Mouse (Mus musculus): ENCODE data around the gene Dab2ip. TPM values are rescaled to one million over a fixed set of nuclear protein-coding genes. Genes with fewer than 3 reads are reported as not detected.

Dab2ip gene
- total RNA-seq, 2 experiments from 2014 or later = 155 to 169 TPM

GRCm38 (mm10) chr2:35692272-35692900, 134.3 kb downstream of the Dab2ip start:
- intact Hi-C loops (cut with DNase I) = no loop called here
- no peak for DNase-seq (ENCODE audit: low spot score in 2 of 2)

- intact Hi-C loops (cut with DNase I) = no loop called here
- no peak for DNase-seq (ENCODE audit: low spot score in 2 of 2)
Measured at GRCm38 (mm10) chr2:35693037-35693436, 135.0 kb downstream of the Dab2ip start.

GRCm38 (mm10) chr2:35694111-35694510, 136.0 kb downstream of the Dab2ip start:
- intact Hi-C loops (cut with DNase I) = no loop called here

GRCm38 (mm10) chr2:35696193-35696541, 138.1 kb downstream of the Dab2ip start:
- intact Hi-C loops (cut with DNase I) = no loop called here
- peak in 1 of 2 experiments; percentile 63 for DNase-seq (ENCODE audit: low spot score in 2 of 2)

More at GRCm38 (mm10) chr2:35694111-35694510, 136.0 kb downstream of the Dab2ip start:
- no peak for DNase-seq (ENCODE audit: low spot score in 2 of 2)

GRCm38 (mm10) chr2:35696542-35697391, 138.7 kb downstream of the Dab2ip start:
- intact Hi-C loops (cut with DNase I) = no loop called here
- DNase-seq (ENCODE audit: low spot score in 2 of 2) = no peak

DNA sequence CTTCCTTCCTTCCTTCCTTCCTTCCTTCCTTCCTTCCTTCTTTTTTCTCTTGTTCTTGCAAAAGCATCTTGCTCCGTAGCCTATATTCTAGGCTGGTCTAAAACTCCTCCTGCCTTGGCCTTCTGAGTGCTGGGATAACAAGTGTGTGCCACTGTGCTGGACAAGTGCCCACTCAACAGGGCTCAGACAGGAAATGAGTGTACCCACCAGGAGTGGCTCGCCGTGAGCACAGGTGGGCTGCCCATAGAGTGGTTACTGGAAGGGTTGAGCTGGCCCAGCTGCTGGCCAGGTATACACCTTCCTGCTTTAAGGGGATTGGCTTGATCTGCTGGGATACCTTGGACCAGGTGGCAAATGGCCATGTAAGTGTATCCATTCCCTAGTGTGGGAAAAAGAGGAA, 139.7 kb downstream of the Dab2ip start:
- intact Hi-C loops (cut with DNase I) = no loop called here

DNA sequence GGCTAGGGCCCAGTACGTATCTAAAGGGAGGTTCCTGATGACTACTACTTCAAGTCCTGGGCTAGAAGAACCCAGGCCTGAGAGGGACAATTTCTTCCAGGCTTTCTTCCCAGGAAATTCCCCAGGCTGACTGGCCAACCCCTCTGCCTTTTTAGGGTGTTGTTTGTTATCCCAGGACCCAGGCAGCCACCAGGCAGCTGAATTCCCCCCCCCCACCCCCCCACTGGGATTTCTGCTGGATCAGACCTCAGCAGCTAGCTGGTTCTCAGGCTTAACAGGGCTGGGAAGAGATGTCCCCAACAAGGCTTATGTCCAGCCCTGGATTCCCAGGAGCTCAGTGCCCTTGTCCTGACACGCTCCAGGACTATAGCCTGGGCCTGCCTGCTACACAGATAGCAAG, 142.9 kb downstream of the Dab2ip start:
- intact Hi-C loops (cut with DNase I) = no loop called here

More for the DNA sequence above, 139.7 kb downstream of the Dab2ip start:
- no peak for DNase-seq (ENCODE audit: low spot score in 2 of 2)

GRCm38 (mm10) chr2:35702001-35702400, 143.9 kb downstream of the Dab2ip start:
- no peak for DNase-seq (ENCODE audit: low spot score in 2 of 2)
- intact Hi-C loops (cut with DNase I) = no loop called here

More for the DNA sequence above, 142.9 kb downstream of the Dab2ip start:
- no peak for DNase-seq (ENCODE audit: low spot score in 2 of 2)

DNA sequence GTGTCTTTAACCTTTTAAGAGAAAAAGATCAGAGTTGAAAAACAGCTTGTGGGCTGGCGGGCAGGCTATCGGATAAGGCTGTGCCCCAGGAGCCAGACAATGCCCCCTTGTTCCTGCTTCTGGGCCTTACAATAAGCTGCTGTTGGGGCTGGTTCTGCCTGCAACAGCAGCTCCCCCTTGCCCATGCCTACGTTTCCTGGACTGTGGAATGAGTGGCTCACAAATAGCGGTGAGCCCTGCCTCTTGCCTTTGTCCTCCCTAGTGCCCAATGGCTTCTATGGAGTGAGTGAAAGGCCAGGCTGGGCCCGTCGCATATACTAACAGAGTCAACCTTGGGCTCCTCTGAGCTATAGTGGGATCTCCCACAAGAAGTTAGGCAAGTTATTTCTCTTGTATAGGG, 144.5 kb downstream of the Dab2ip start:
- no peak for DNase-seq (ENCODE audit: low spot score in 2 of 2)
- intact Hi-C loops (cut with DNase I) = no loop called here

GRCm38 (mm10) chr2:35703241-35703640, 145.2 kb downstream of the Dab2ip start:
- no peak for DNase-seq (ENCODE audit: low spot score in 2 of 2)
- intact Hi-C loops (cut with DNase I) = no loop called here

DNA sequence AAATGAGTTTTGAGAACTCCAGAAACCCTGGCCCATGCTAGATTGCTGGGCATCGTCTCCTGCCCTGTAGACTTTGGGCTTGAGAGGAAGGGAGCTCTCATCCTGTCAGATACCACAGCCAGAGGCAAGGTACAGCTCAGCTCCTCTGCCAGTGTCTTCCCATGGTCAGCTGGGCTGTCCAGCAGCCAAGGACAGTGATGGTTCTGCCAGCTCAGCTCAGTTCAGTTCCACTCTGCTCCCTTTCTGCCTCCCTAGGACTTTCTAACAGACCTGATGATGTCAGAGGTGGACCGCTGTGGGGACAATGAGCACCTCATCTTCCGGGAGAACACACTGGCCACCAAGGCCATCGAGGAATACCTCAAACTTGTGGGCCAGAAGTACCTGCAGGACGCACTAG, 154.5 kb downstream of the Dab2ip start:
- intact Hi-C loops (cut with DNase I) = no loop called here
- no peak for DNase-seq (ENCODE audit: low spot score in 2 of 2)

GRCm38 (mm10) chr2:35713460-35713859, 155.4 kb downstream of the Dab2ip start:
- intact Hi-C loops (cut with DNase I) = no loop called here
- DNase-seq (ENCODE audit: low spot score in 2 of 2) = no peak

DNA sequence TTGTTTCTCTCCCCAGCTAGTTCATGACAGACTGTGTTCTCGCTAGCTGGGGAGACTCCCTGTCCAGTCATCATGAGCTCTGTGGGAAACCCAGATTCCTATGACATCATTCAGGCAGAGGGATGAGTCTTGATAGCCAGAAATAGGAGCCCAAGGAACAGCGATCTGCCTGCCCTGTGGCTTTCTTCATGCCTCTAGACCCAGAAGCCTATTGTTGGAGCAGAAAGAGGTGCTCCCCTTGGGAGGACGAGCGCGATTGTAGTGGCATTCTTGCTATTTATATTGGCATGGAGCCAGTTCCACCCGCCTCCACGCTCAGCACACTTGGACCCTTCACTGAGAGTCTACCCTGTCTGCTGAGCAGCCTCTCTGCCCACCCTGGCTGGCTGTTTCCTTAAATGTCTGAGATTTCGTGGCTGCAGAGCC, 156.7 kb downstream of the Dab2ip start:
- intact Hi-C loops (cut with DNase I) = no loop called here
- no peak for DNase-seq (ENCODE audit: low spot score in 2 of 2)

DNA sequence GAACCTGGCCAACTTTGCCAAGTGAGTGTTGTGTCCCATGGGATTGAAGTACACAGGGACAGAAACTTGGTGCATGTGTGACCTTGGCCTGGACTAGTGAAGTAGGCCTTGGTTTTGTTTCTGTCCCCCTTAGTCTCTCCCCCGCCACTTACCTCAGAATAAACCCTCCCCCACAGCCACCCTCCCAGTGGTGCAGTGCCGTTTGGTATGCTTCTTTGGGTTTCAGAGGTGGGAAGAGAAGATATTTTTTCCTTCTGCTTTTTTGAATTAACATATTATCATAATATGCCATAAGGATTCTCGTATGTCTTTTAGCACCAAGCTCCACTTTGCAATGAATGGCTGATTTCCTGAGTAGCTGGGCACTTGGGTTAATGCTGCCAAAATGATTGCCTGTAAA, 157.4 kb downstream of the Dab2ip start:
- no peak for DNase-seq (ENCODE audit: low spot score in 2 of 2)
- intact Hi-C loops (cut with DNase I) = no loop called here

- no peak for DNase-seq (ENCODE audit: low spot score in 2 of 2)
- intact Hi-C loops (cut with DNase I) = no loop called here
Measured at GRCm38 (mm10) chr2:35716175-35716574, 158.1 kb downstream of the Dab2ip start.

DNA sequence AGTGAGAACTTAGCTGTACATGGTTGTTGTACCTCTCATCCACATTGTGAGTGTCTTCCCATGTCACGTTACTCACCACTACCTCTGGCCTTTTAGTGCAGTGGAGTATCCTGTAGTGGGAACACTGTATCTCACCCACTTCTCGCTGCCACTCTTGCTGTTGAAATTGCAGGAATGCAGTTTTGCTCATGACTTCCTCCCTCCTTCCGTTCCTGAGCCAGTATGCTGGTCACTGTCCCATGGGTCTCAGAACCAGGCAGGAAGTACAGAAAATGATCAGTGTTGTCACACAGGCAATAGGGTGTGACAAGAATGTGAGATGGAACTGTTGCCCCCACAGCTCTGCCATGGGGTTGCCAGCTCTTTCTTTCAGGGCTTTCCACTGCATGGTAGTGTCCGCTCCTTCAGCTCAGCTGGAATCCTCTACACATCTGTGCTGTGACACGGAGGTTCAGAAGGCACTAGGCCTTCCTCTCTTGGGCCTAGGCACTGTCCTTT, 160.0 kb downstream of the Dab2ip start:
- DNase-seq (ENCODE audit: low spot score in 2 of 2) = no peak
- intact Hi-C loops (cut with DNase I) = no loop called here

DNA sequence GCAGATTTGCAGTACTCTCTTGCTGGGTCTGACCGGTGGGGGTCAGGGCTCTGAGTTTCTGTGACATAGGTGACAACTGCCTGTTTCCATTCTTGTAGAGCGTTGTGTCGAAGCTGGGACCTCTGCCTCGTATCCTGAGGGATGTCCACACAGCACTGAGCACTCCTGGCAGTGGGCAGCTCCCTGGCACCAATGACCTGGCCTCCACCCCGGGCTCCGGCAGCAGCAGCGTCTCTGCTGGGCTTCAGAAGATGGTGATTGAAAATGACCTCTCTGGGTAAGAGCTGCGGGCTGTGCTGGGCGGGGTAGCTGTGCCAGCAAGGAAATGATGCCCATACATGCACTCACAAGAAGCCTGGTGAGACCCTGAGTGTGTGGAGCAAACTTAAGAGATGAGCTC, 160.6 kb downstream of the Dab2ip start:
- DNase-seq (ENCODE audit: low spot score in 2 of 2) = no peak
- intact Hi-C loops (cut with DNase I) = no loop called here

DNA sequence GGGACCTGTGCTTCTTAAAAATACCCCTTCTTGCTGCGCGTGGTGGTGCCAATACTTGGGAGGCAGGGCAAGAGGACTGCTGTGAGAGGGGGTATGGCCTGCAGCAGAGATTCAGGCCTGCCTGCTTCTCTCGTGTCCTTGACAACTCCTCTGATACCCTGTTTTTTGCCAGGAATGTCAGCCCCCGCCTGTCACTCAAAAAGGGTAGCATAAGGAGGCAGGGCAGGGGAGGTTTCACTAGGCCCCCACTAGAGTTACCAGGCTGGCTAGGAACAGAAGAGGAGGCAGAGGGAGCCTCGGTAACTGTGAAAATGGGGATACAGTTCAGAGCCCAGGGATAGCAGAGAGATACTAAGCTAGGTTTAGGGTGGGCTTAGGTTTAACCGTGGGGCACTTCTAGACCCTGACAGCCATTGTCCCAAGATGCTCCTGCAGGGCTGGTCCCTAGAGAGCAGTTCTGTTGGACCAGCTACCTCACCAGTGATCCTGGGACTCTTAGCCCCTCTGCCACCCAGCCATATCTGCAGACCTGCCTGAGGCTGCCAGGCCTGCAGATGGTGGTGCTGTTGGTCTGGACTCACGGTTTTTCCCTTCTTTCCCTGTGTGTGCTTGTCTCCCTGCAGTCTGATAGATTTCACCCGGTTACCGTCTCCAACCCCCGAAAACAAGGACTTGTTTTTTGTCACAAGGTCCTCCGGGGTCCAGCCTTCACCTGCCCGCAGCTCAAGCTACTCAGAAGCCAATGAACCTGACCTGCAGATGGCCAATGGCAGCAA, 161.4 kb downstream of the Dab2ip start:
- intact Hi-C loops (cut with DNase I) = no loop called here

GRCm38 (mm10) chr2:35720104-35720503, 162.0 kb downstream of the Dab2ip start:
- intact Hi-C loops (cut with DNase I) = no loop called here
- peak in 1 of 2 experiments; percentile 48 for DNase-seq (ENCODE audit: low spot score in 2 of 2)

More for the DNA sequence above, 161.4 kb downstream of the Dab2ip start:
- no peak for DNase-seq (ENCODE audit: low spot score in 2 of 2)

DNA sequence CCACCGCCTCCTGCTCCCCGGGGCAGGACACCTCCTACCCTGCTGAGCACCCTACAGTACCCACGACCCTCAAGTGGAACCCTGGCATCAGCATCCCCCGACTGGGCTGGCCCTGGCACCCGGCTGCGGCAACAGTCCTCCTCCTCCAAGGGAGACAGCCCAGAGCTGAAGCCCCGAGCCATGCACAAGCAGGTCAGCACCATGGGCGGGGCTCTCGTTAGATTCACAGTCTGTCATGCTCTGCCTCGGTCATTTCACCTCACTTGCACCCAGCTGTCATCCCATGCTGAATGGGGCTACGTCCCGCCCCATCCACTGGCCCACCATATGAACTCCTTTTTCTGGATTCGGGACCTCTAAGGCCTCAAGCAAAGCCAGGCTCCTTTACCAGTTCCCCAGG, 162.5 kb downstream of the Dab2ip start:
- intact Hi-C loops (cut with DNase I) = no loop called here

More for the DNA sequence above, 162.5 kb downstream of the Dab2ip start:
- DNase-seq (ENCODE audit: low spot score in 2 of 2) = no peak

Data from left cerebral cortex, postnatal 14 days (tissue).